Mouse (Mus musculus) forebrain, embryonic 15.5 days (tissue): Measurements from ENCODE around the gene Olfr808. TPM values are rescaled to one million over a fixed set of nuclear protein-coding genes. Genes with fewer than 3 reads are reported as not detected.

ENCODE experiments used
- ATAC-seq: fragments of 200-750 bp; cut with Nextera tagmentation; replicated peaks from 2 replicates; pipeline ENCODE4 v1.8.0; 2017; ENCODE audit warnings: mild to moderate bottlenecking, moderate TSS enrichment, moderate library complexity
- H3K27ac ChIP-seq: fragments of 300-500 bp; sonication (generic); replicated peaks from 2 replicates; pipeline ENCODE4 v1.5.1; 2015; ENCODE audit warnings: mild to moderate bottlenecking, inconsistent platforms
- H3K27me3 ChIP-seq: fragments of 300-500 bp; sonication (generic); 2 replicates; pipeline ENCODE4 v1.6.1; 2015; ENCODE audit warnings: inconsistent platforms
- H3K36me3 ChIP-seq: fragments of 300-500 bp; sonication (generic); 2 replicates; pipeline ENCODE4 v1.6.1; 2015; ENCODE audit warnings: mild to moderate bottlenecking, inconsistent platforms
- H3K4me1 ChIP-seq: fragments of 300-500 bp; sonication (generic); 2 replicates; pipeline ENCODE4 v1.6.1; 2015; ENCODE audit warnings: inconsistent platforms
- H3K4me2 ChIP-seq: fragments of 300-500 bp; sonication (generic); replicated peaks from 2 replicates; pipeline ENCODE4 v1.6.1; 2015; ENCODE audit warnings: mild to moderate bottlenecking, inconsistent platforms
- H3K4me3 ChIP-seq: fragments of 300-500 bp; sonication (generic); 2 replicates; pipeline ENCODE4 v1.5.1; 2015; ENCODE audit warnings: mild to moderate bottlenecking, inconsistent platforms
- H3K9ac ChIP-seq: fragments of 300-500 bp; sonication (generic); replicated peaks from 2 replicates; pipeline ENCODE4 v1.6.1; 2015; ENCODE audit warnings: mild to moderate bottlenecking, inconsistent platforms
- H3K9me3 ChIP-seq: fragments of 300-500 bp; sonication (generic); 2 replicates; pipeline ENCODE4 v1.6.1; 2016; ENCODE audit warnings: inconsistent platforms
- WGBS: fragments of 180-500 bp; shearing (Covaris S2); methylation state at CpG from one replicate; pipeline ENCODE4 v1.1.7; 2015; ENCODE audit warnings: mixed read lengths; 5-methylcytosine and 5-hydroxymethylcytosine counted together
- microRNA-seq: library from miRNA; unstranded; fragments of <30 nt; microRNA quantifications from one replicate; pipeline ENCODE4, GENCODE M21; 2016
- polyA plus RNA-seq: library from polyadenylated mRNA; unstranded; fragments of >200 nt; fragmentation: Nextera tagmentation; extraction: Ambion mirVana; gene quantifications from 2 replicates; pipeline ENCODE4 v1.2.1, GENCODE M21; 2015

The Olfr808 gene
- polyA plus RNA-seq, result not detected in 2 replicates

GRCm38 (mm10) chr10:129765182-129765581 is at the start of gene Olfr808:
Gene Olfr808 (plus strand): TSS chr10:129765482.
- no peak for ATAC-seq
- H3K4me1 ChIP-seq, result no peaks in the 10 kb centered on the region
- no peaks in the 10 kb centered on the region for H3K36me3 ChIP-seq
- no peak within 1 kb of the TSS for H3K9ac ChIP-seq
- no peaks in the 10 kb centered on the region for H3K9me3 ChIP-seq
- H3K27ac ChIP-seq, result no peak within 1 kb of the TSS
- H3K4me3 ChIP-seq, result no peak within 1 kb of the TSS
- 94% methylated on average over 1 of the region's 1 CpGs for WGBS
- H3K27me3 ChIP-seq, result no peaks in the 10 kb centered on the region
- H3K4me2 ChIP-seq, result no peak within 1 kb of the TSS

GRCm38 (mm10) chr10:129729275-129729674 is 36.0 kb upstream of the Olfr808 start, which contains the start of gene Olfr805:
Gene Olfr805 (minus strand): TSS chr10:129729375.
- no peak for ATAC-seq
- Histone ChIP-seq H3K9me3 (no peaks in the 10 kb centered on the region), H3K4me3 (no peak within 1 kb of the TSS), H3K9ac (no peak within 1 kb of the TSS), H3K27me3 (no peaks in the 10 kb centered on the region), H3K4me2 (no peak within 1 kb of the TSS), H3K27ac (no peak within 1 kb of the TSS), H3K36me3 (no peaks in the 10 kb centered on the region), H3K4me1 (no peaks in the 10 kb centered on the region)
- 99% methylated on average over 2 of the region's 2 CpGs for WGBS

- H3K36me3 ChIP-seq, result no peaks in the 10 kb centered on the region
- H3K4me1 ChIP-seq, result no peaks in the 10 kb centered on the region
- H3K4me2 ChIP-seq, result no peak within 1 kb of the TSS
- no peak within 1 kb of the TSS for H3K27ac ChIP-seq
- H3K27me3 ChIP-seq, result no peaks in the 10 kb centered on the region
- no peak for ATAC-seq
- H3K9me3 ChIP-seq, result no peaks in the 10 kb centered on the region
- no peak within 1 kb of the TSS for H3K9ac ChIP-seq
- no peak within 1 kb of the TSS for H3K4me3 ChIP-seq
Measured at GRCm38 (mm10) chr10:129741821-129742220, 23.5 kb upstream of the Olfr808 start, which contains the start of gene Olfr806. Gene Olfr806 (minus strand): TSS chr10:129741921.

GRCm38 (mm10) chr10:129757693-129758092 is 7.6 kb upstream of the Olfr808 start, which contains the start of gene Olfr807:
Gene Olfr807 (minus strand): TSS chr10:129757793.
- no peak within 1 kb of the TSS for H3K9ac ChIP-seq
- no peak for ATAC-seq
- no peak within 1 kb of the TSS for H3K4me2 ChIP-seq
- H3K9me3 ChIP-seq, result no peaks in the 10 kb centered on the region
- H3K27me3 ChIP-seq, result no peaks in the 10 kb centered on the region
- no peaks in the 10 kb centered on the region for H3K36me3 ChIP-seq
- H3K4me1 ChIP-seq, result no peaks in the 10 kb centered on the region
- H3K27ac ChIP-seq, result no peak within 1 kb of the TSS
- no peak within 1 kb of the TSS for H3K4me3 ChIP-seq
- 89% methylated on average over 1 of the region's 1 CpGs for WGBS

- Histone ChIP-seq H3K27ac (no peak within 1 kb of the TSS), H3K4me3 (no peak within 1 kb of the TSS), H3K9ac (no peak within 1 kb of the TSS), H3K9me3 (no peaks in the 10 kb centered on the region), H3K4me1 (no peaks in the 10 kb centered on the region), H3K36me3 (no peaks in the 10 kb centered on the region), H3K4me2 (no peak within 1 kb of the TSS), H3K27me3 (no peaks in the 10 kb centered on the region)
- no peak for ATAC-seq
Measured at GRCm38 (mm10) chr10:129774338-129774737, 9.1 kb downstream of the Olfr808 start, which contains the start of gene Olfr809. Gene Olfr809 (plus strand): TSS chr10:129774638.

- Histone ChIP-seq H3K27me3 (no peaks in the 10 kb centered on the region), H3K9ac (no peak overlapping the region), H3K36me3 (no peaks in the 10 kb centered on the region), H3K4me3 (no peak overlapping the region), H3K4me2 (no peak overlapping the region), H3K27ac (no peak overlapping the region), H3K4me1 (no peaks in the 10 kb centered on the region), H3K9me3 (no peaks in the 10 kb centered on the region)
- no peak for ATAC-seq
Measured at GRCm38 (mm10) chr10:129778123-129778522, 12.8 kb downstream of the Olfr808 start.

- no peak within 1 kb of the TSS for H3K27ac ChIP-seq
- no peaks in the 10 kb centered on the region for H3K9me3 ChIP-seq
- no peaks in the 10 kb centered on the region for H3K36me3 ChIP-seq
- H3K4me3 ChIP-seq, result no peak within 1 kb of the TSS
- no peak within 1 kb of the TSS for H3K4me2 ChIP-seq
- no peaks in the 10 kb centered on the region for H3K27me3 ChIP-seq
- no peaks in the 10 kb centered on the region for H3K4me1 ChIP-seq
- ATAC-seq, result no peak
- H3K9ac ChIP-seq, result no peak within 1 kb of the TSS
Measured at GRCm38 (mm10) chr10:129794817-129795216, 29.5 kb downstream of the Olfr808 start, which contains the start of gene Olfr810. Gene Olfr810 (minus strand): TSS chr10:129794917.

GRCm38 (mm10) chr10:129804296-129804695 is 39.0 kb downstream of the Olfr808 start, which contains the start of gene Olfr811:
Gene Olfr811 (minus strand): TSS chr10:129804396.
- 88% methylated on average over 4 of the region's 4 CpGs for WGBS
- Histone ChIP-seq H3K36me3 (no peaks in the 10 kb centered on the region), H3K27ac (no peak within 1 kb of the TSS), H3K4me1 (no peaks in the 10 kb centered on the region), H3K27me3 (no peaks in the 10 kb centered on the region), H3K9ac (no peak within 1 kb of the TSS), H3K9me3 (no peaks in the 10 kb centered on the region), H3K4me2 (no peak within 1 kb of the TSS), H3K4me3 (no peak within 1 kb of the TSS)
- no peak for ATAC-seq

Small RNA genes lying within 50 kb of the gene (microRNA-seq; reads per million reads assigned to microRNA genes)
- not detected for gene Gm24485

Other genes with a start within 250 kb of the Olfr808 start
- gene Olfr791, start 243.7 kb upstream of the Olfr808 start, polyA plus RNA-seq, result not detected in 2 replicates
- not detected in 2 replicates for gene Olfr792, start 226.3 kb upstream of the Olfr808 start, polyA plus RNA-seq
- not detected in 2 replicates for gene Olfr794, start 197.8 kb upstream of the Olfr808 start, polyA plus RNA-seq
- not detected in 2 replicates for gene Olfr796, start 152.9 kb upstream of the Olfr808 start, polyA plus RNA-seq
- gene Olfr798, start 137.5 kb upstream of the Olfr808 start, polyA plus RNA-seq, result not detected in 2 replicates
- not detected in 2 replicates for gene Olfr799, start 128.0 kb upstream of the Olfr808 start, polyA plus RNA-seq
- gene Olfr800, start 107.8 kb upstream of the Olfr808 start, polyA plus RNA-seq, result not detected in 2 replicates
- gene Olfr801, start 91.6 kb upstream of the Olfr808 start, polyA plus RNA-seq, result not detected in 2 replicates
- 0.06 TPM in 1 of 2 replicates, not detected in the other for gene Olfr802, start 77.3 kb upstream of the Olfr808 start, polyA plus RNA-seq
- not detected in 2 replicates for gene Olfr803, start 71.2 kb upstream of the Olfr808 start, polyA plus RNA-seq
- not detected in 2 replicates for gene Olfr804, start 62.3 kb upstream of the Olfr808 start, polyA plus RNA-seq
- gene Olfr805, start 36.1 kb upstream of the Olfr808 start, polyA plus RNA-seq, result not detected in 2 replicates
- not detected in 2 replicates for gene Olfr806, start 23.6 kb upstream of the Olfr808 start, polyA plus RNA-seq
- not detected in 2 replicates for gene Olfr807, start 7.7 kb upstream of the Olfr808 start, polyA plus RNA-seq
- not detected in 2 replicates for gene Olfr809, start 9.2 kb downstream of the Olfr808 start, polyA plus RNA-seq
- gene Olfr810, start 29.4 kb downstream of the Olfr808 start, polyA plus RNA-seq, result not detected in 2 replicates
- not detected in 2 replicates for gene Olfr811, start 38.9 kb downstream of the Olfr808 start, polyA plus RNA-seq
- gene Olfr812, start 80.6 kb downstream of the Olfr808 start, polyA plus RNA-seq, result not detected in 2 replicates
- not detected in 2 replicates for gene Olfr813, start 89.9 kb downstream of the Olfr808 start, polyA plus RNA-seq
- not detected in 2 replicates for gene Olfr814, start 114.4 kb downstream of the Olfr808 start, polyA plus RNA-seq
- not detected in 2 replicates for gene Olfr815, start 140.4 kb downstream of the Olfr808 start, polyA plus RNA-seq
- not detected in 2 replicates for gene Olfr816, start 150.1 kb downstream of the Olfr808 start, polyA plus RNA-seq
- gene Olfr818, start 183.6 kb downstream of the Olfr808 start, polyA plus RNA-seq, result not detected in 2 replicates
- not detected in 2 replicates for gene Olfr819, start 201.8 kb downstream of the Olfr808 start, polyA plus RNA-seq
- gene Olfr247, start 210.7 kb downstream of the Olfr808 start, polyA plus RNA-seq, result not detected in 2 replicates
- not detected in 2 replicates for gene Gm10310, start 219.6 kb downstream of the Olfr808 start, polyA plus RNA-seq
- gene Olfr820, start 247.1 kb downstream of the Olfr808 start, polyA plus RNA-seq, result not detected in 2 replicates